Mouse (Mus musculus): ENCODE data around the gene Glis1. TPM values are rescaled to one million over a fixed set of nuclear protein-coding genes. Genes with fewer than 3 reads are reported as not detected.

The Glis1 gene
- polyA plus RNA-seq, 1 experiment from 2014 or later, result 37.4 TPM

DNA sequence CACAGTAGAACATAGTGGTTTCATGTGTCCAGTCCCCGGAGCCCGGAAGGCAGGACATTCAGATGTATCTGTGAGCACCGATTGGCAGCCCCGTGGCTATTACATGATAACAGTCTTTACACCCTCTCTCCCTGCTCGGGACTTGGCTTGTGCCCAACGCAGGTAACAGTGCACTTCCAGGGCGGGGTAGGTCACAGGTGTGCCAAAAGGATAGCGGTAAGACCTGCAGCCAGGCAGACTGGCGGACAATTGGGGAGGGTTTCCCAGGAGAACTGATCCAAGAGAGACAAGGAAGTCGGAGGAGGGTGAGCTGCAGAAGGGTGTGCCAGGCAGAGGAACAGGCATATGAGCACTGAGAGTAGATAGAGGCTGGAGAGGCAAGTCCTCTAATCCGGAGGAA, 84.4 kb downstream of the Glis1 start:
- no peaks in the 10 kb centered on the region for H3K27me3 ChIP-seq
- no peak overlapping the region for H3K4me3 ChIP-seq (replicated peaks)
- no peak overlapping the region for H3K9ac ChIP-seq
- WGBS, result 63% methylated on average over 11 of the region's 11 CpGs
- no peak overlapping the region for H3K27ac ChIP-seq (replicated peaks)
- no peaks in the 10 kb centered on the region for H3K36me3 ChIP-seq
- no peaks in the 10 kb centered on the region for H3K9me3 ChIP-seq (replicated peaks)
- H3K4me1 ChIP-seq, result peaks cover 31% of the 10 kb centered on the region
- no peak overlapping the region for H3K4me2 ChIP-seq (replicated peaks)
- no peak for ATAC-seq (ENCODE audit: insufficient number of reproducible peaks, low FRiP score, low TSS enrichment, low read depth)

DNA sequence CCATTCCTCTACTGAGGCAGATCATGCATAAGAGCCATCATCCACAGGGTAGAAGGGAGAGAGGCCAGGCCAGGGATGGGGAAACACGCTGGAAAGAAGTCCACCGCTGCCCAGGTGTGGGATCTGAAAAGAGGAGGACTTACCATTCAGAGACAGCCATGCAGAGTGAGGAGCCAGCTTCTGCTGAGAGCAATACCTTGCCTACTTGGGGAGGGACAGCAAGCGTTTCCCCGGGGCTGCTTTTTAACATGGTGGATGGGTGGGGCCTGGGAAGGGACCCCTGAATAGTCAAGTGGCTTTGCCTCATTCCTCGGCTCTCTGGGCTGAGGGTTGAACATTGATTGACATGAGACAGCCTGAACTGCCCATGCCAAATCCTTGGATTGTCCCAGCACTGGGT, 85.7 kb downstream of the Glis1 start:
- 72% methylated on average over 5 of the region's 5 CpGs for WGBS
- no peaks in the 10 kb centered on the region for H3K27me3 ChIP-seq
- H3K9me3 ChIP-seq (replicated peaks), result no peaks in the 10 kb centered on the region

DNA sequence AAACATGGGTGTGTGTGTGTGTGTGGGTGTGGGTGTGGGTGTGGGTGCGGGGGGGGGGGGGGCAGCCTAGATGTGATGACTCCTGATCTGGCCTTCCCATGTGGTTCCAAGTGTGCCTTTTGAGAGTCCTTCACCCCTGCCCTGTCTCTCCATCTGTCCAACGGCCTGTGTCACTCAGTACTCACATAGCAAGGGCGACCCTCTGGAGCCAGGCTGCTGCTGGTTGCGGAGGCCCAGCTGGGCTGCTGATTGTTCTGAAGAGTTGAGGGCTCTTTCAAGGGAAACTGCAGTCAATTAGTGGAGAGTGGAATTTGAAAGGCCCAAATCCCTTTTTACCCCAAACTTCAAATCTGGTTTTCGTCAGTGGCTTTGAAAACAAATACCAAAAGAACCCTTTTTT, 86.4 kb downstream of the Glis1 start:
- peaks cover 31% of the 10 kb centered on the region for H3K4me1 ChIP-seq
- no peak overlapping the region for H3K4me2 ChIP-seq (replicated peaks)
- WGBS, result 29% methylated on average over 4 of the region's 5 CpGs
- H3K36me3 ChIP-seq, result no peaks in the 10 kb centered on the region
- no peak overlapping the region for H3K27ac ChIP-seq (replicated peaks)
- no peak overlapping the region for H3K4me3 ChIP-seq (replicated peaks)
- no peak for ATAC-seq (ENCODE audit: insufficient number of reproducible peaks, low FRiP score, low TSS enrichment, low read depth)
- no peaks in the 10 kb centered on the region for H3K27me3 ChIP-seq
- no peak overlapping the region for H3K9ac ChIP-seq
- no peaks in the 10 kb centered on the region for H3K9me3 ChIP-seq (replicated peaks)

More for the DNA sequence above, 85.7 kb downstream of the Glis1 start:
- no peak overlapping the region for H3K4me2 ChIP-seq (replicated peaks)
- H3K36me3 ChIP-seq, result no peaks in the 10 kb centered on the region
- H3K27ac ChIP-seq (replicated peaks), result no peak overlapping the region
- H3K9ac ChIP-seq, result no peak overlapping the region
- H3K4me1 ChIP-seq, result peaks cover 31% of the 10 kb centered on the region
- no peak overlapping the region for H3K4me3 ChIP-seq (replicated peaks)
- ATAC-seq (ENCODE audit: insufficient number of reproducible peaks, low FRiP score, low TSS enrichment, low read depth), result no peak

DNA sequence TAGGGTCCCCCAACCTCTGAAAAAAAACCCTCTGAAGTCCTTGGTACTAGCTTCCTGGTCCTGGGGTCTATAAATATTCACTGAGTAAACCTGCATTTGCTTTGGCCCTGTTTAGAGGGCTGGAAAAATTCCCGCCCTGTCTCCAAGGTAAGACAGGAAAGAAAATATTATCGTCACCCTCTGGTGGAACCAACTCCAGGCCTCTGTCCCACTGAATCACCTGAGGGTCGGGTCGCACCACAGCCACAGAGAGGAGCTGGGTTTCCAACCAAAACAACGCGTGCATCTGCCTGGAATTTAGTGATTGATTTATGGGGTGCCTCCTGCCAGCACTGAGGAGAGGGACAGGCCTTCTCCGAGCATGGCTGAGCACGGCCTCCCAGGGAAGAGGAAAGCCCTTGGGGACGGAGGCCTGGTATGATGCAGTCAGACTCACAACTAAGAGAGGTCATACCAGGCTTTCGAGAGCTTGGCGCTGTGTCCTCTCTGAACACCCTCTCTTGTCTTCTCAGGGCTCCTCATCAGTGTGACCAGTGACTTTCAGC, 89.3 kb downstream of the Glis1 start:
- no peak overlapping the region for H3K27ac ChIP-seq (replicated peaks)
- H3K27me3 ChIP-seq, result no peaks in the 10 kb centered on the region
- H3K4me2 ChIP-seq (replicated peaks), result no peak overlapping the region
- H3K36me3 ChIP-seq, result no peaks in the 10 kb centered on the region
- no peak for ATAC-seq (ENCODE audit: insufficient number of reproducible peaks, low FRiP score, low TSS enrichment, low read depth)
- no peak overlapping the region for H3K4me3 ChIP-seq (replicated peaks)
- H3K4me1 ChIP-seq, result peaks cover 26% of the 10 kb centered on the region
- H3K9ac ChIP-seq, result no peak overlapping the region
- H3K9me3 ChIP-seq (replicated peaks), result no peaks in the 10 kb centered on the region
- 60% methylated on average over 11 of the region's 11 CpGs for WGBS

DNA sequence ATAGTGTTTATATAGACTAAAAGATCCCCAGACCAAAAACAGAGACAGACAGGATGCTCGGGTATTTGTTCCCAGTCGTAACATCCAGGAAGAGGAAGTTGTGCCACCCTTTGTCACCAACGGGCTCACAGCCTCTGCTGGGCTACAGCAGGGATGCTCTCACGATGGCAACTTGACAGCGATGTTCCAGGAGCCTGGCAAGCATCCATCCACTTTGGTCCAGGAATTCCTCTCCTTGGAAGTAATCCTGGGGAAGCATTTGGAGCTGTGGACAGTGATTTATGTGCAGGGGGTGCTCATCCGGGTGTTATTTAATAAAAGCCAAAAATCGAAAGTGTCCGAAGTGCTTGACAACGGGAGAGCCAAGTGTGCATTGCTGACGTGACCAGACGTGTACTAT, 100.7 kb downstream of the Glis1 start:
- H3K36me3 ChIP-seq, result no peaks in the 10 kb centered on the region
- WGBS, result 58% methylated on average over 11 of the region's 11 CpGs
- no peak overlapping the region for H3K9ac ChIP-seq
- no peaks in the 10 kb centered on the region for H3K27me3 ChIP-seq
- H3K4me1 ChIP-seq, result peaks cover 44% of the 10 kb centered on the region
- no peaks in the 10 kb centered on the region for H3K9me3 ChIP-seq (replicated peaks)
- H3K27ac ChIP-seq (replicated peaks), result no peak overlapping the region
- H3K4me2 ChIP-seq (replicated peaks), result no peak overlapping the region
- H3K4me3 ChIP-seq (replicated peaks), result no peak overlapping the region
- ATAC-seq (ENCODE audit: insufficient number of reproducible peaks, low FRiP score, low TSS enrichment, low read depth), result no peak

DNA sequence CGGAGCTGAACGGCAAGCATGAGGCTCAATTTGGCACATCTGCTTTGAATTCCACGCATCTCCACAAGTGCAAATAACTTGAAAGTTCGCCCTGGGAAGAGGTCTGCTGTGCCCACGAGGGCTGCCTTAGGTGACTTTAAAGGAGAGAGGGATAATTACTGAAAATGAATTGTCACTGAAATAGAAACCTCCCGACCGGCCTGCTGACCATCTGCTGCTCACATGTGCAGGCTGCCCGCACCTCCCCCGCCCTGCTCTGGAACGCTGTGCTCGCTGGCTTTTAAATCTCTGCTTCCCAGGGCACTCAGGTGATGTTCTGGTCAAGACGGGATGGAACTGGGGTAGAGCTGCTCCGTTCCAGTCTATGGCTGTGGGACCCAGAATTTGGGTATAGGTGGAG, 103.7 kb downstream of the Glis1 start:
- H3K9me3 ChIP-seq (replicated peaks), result no peaks in the 10 kb centered on the region
- 19% methylated on average over 13 of the region's 13 CpGs for WGBS
- no peak overlapping the region for H3K9ac ChIP-seq
- H3K27ac ChIP-seq (replicated peaks), result 0 out of 2 replicates have a peak overlapping the region, but pooled peaks have one; percentile 17
- peaks cover 45% of the 10 kb centered on the region for H3K4me1 ChIP-seq
- H3K4me3 ChIP-seq (replicated peaks), result no peak overlapping the region
- no peaks in the 10 kb centered on the region for H3K27me3 ChIP-seq
- no peaks in the 10 kb centered on the region for H3K36me3 ChIP-seq
- no peak overlapping the region for H3K4me2 ChIP-seq (replicated peaks)
- ATAC-seq (ENCODE audit: insufficient number of reproducible peaks, low FRiP score, low TSS enrichment, low read depth), result 0 out of 2 replicates have a peak, but pooled peaks have one; percentile 50

DNA sequence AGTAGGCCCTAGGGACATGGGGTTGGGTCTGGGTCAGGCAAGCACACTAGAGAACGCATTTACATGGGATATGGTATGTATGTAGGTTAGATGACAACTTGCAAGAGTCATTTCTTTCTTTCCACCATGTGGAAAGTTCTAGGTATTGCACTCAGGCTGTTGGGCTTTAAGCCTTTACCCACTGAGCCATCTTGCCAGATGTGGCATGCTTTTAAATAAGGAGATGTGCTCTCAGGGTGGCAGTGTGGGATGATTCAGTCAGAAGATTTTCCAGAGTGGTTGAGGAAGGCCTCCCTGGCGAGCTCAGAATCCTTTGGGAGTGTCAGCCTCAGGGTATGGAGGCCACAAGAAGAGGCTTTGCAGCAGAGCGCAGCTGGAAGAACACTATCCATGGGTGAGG, 104.2 kb downstream of the Glis1 start:
- Histone ChIP-seq H3K4me1 (peaks cover 44% of the 10 kb centered on the region), H3K4me2 (replicated peaks) (no peak overlapping the region), H3K4me3 (replicated peaks) (no peak overlapping the region), H3K36me3 (no peaks in the 10 kb centered on the region), H3K9me3 (replicated peaks) (no peaks in the 10 kb centered on the region), H3K27ac (replicated peaks) (0 out of 2 replicates have a peak overlapping the region, but pooled peaks have one; percentile 17), H3K9ac (no peak overlapping the region), H3K27me3 (no peaks in the 10 kb centered on the region)
- peak; percentile 63; the same call in 1 of the 2 replicates for ATAC-seq (ENCODE audit: insufficient number of reproducible peaks, low FRiP score, low TSS enrichment, low read depth)
- 40% methylated on average over 3 of the region's 3 CpGs for WGBS

DNA sequence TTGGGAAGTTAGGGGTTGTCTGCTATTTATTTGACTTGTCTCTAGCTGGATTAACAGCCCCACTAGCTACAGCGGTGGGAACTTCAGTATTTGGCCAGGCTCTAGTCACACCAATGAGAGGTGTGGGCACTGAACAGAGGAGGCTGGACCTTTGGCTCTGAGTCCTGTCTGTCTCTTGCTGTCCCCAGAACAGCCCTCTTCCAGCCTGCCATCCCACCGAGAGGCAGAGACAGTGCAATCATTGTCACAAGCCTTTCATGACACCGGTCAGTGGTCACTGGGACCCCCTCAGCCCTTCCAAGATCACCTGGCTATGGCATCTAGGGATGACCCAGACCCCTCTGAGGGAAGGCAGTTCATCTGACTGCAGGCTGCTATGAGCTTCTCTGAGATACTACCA, 104.6 kb downstream of the Glis1 start:
- ATAC-seq (ENCODE audit: insufficient number of reproducible peaks, low FRiP score, low TSS enrichment, low read depth), result peak; percentile 18; the same call in 1 of the 2 replicates
- H3K27ac ChIP-seq (replicated peaks), result no peak overlapping the region
- no peak overlapping the region for H3K4me2 ChIP-seq (replicated peaks)
- no peak overlapping the region for H3K9ac ChIP-seq
- H3K27me3 ChIP-seq, result no peaks in the 10 kb centered on the region
- 75% methylated on average over 3 of the region's 3 CpGs for WGBS
- H3K4me1 ChIP-seq, result peaks cover 41% of the 10 kb centered on the region
- H3K36me3 ChIP-seq, result no peaks in the 10 kb centered on the region
- no peak overlapping the region for H3K4me3 ChIP-seq (replicated peaks)
- no peaks in the 10 kb centered on the region for H3K9me3 ChIP-seq (replicated peaks)

DNA sequence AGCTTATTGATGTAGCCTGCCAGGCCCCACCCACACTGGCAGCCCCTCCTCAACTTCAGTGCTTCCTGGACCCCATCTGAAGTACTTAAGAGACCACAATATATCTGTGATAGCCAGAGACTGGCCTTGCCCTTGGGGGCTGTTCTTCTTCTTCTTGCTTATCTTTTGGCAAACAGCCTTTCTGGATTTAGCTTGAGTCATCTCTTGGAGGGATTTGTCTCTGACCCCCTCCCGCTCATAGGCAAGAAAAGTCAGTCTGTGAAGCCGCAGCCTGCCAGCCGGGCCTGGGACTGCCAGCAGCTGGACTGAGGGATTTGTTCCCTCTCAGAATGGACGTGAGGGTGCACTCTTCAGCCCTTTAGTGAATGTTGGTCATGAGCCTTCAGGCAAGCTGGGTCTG, 107.4 kb downstream of the Glis1 start:
- Histone ChIP-seq H3K27me3 (no peaks in the 10 kb centered on the region), H3K4me3 (replicated peaks) (no peak overlapping the region), H3K9ac (no peak overlapping the region), H3K27ac (replicated peaks) (no peak overlapping the region), H3K9me3 (replicated peaks) (no peaks in the 10 kb centered on the region), H3K4me1 (peaks cover 33% of the 10 kb centered on the region), H3K4me2 (replicated peaks) (no peak overlapping the region), H3K36me3 (no peaks in the 10 kb centered on the region)
- 75% methylated on average over 4 of the region's 4 CpGs for WGBS
- no peak for ATAC-seq (ENCODE audit: insufficient number of reproducible peaks, low FRiP score, low TSS enrichment, low read depth)

DNA sequence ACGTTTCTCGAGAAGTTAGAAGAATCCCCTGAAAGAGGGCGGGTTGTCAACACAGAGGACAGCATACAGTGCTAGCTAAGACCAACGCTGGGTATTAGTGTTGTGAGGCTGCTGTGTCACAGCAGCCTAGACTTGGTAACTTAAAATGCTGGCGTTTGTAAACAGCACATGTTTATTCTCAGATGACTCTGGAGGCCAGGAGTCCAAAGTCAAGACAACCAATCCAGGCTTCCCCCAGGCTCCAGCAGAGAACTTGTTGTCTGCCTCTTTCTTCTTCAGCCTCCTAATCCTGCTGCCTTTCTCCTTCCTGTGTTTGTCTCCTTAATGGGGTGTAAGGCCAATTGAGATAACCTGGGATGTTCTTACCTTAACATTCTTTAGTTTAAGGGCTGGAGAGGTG, 110.5 kb downstream of the Glis1 start:
- H3K27me3 ChIP-seq, result no peaks in the 10 kb centered on the region
- peaks cover 23% of the 10 kb centered on the region for H3K4me1 ChIP-seq
- no peak for ATAC-seq (ENCODE audit: insufficient number of reproducible peaks, low FRiP score, low TSS enrichment, low read depth)
- no peak overlapping the region for H3K4me3 ChIP-seq (replicated peaks)
- no peaks in the 10 kb centered on the region for H3K9me3 ChIP-seq (replicated peaks)
- no peak overlapping the region for H3K4me2 ChIP-seq (replicated peaks)
- H3K9ac ChIP-seq, result no peak overlapping the region
- 45% methylated on average over 5 of the region's 5 CpGs for WGBS
- no peak overlapping the region for H3K27ac ChIP-seq (replicated peaks)
- no peaks in the 10 kb centered on the region for H3K36me3 ChIP-seq

DNA sequence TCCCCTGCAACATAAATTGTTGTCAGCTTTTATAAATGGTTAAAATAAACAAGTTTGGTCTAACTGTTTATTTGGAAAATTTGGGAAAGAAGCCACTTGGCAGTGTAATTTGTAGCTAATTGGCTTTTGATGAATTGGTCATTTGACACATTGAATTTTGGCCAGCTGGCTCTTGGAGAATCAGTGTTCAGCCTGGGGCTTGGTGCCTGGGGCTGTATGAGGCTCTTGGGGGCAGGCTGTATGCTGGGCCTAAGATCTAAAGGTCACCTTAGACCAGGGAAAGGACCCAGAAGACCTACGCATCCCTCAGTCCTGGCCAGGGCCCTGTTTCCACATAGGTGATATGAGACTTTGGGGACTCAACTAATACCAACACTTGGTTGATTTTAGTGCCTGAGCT, 111.3 kb downstream of the Glis1 start:
- Histone ChIP-seq H3K4me3 (replicated peaks) (no peak overlapping the region), H3K36me3 (no peaks in the 10 kb centered on the region), H3K4me2 (replicated peaks) (no peak overlapping the region), H3K9ac (no peak overlapping the region), H3K4me1 (peaks cover 32% of the 10 kb centered on the region), H3K9me3 (replicated peaks) (no peaks in the 10 kb centered on the region), H3K27me3 (no peaks in the 10 kb centered on the region), H3K27ac (replicated peaks) (no peak overlapping the region)
- no peak for ATAC-seq (ENCODE audit: insufficient number of reproducible peaks, low FRiP score, low TSS enrichment, low read depth)
- 97% methylated on average over 1 of the region's 1 CpGs for WGBS

DNA sequence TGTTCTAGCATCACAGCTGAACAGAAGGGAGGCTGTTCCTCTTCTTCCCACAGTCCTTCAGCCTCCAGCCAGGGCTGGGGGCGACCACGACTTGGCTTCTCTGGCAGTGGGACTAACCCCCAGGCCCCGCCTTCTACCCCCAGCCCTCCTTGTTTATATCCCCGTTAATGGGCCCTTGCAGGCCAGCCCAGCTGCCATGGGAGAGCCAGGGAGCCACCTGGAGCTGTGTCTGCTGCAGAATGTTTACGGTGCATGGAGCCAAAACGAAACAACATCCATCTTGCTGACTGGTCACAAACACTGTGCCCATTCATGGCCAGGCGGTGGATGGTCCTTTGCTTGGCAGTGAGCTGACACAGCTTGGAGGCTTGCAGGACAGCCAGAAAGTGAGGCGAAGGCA, 112.1 kb downstream of the Glis1 start:
- ATAC-seq (ENCODE audit: insufficient number of reproducible peaks, low FRiP score, low TSS enrichment, low read depth), result no peak
- Histone ChIP-seq H3K4me3 (replicated peaks) (no peak overlapping the region), H3K27ac (replicated peaks) (no peak overlapping the region), H3K36me3 (no peaks in the 10 kb centered on the region), H3K4me1 (peaks cover 40% of the 10 kb centered on the region), H3K9ac (no peak overlapping the region), H3K4me2 (replicated peaks) (no peak overlapping the region), H3K9me3 (replicated peaks) (no peaks in the 10 kb centered on the region), H3K27me3 (no peaks in the 10 kb centered on the region)
- 53% methylated on average over 8 of the region's 8 CpGs for WGBS

Data from embryonic facial prominence, embryonic 15.5 days (tissue).